Mouse (Mus musculus) small intestine, adult 2 months (tissue): Measurements from ENCODE around the gene Cdk15.

Experiments used
- CTCF ChIP-seq: fragments of 200-500 bp; IDR thresholded peaks from 2 replicates; pipeline ENCODE4 v1.5.1; 2012; ENCODE audit warnings: low read depth, mild to moderate bottlenecking, control low read depth, inconsistent platforms, low read length, moderate library complexity, mixed read lengths; ENCODE audit not compliant: insufficient replicate concordance, insufficient read length; ENCODE audit errors: extremely low read depth
- POLR2A ChIP-seq: fragments of 200-500 bp; IDR thresholded peaks from 2 replicates; pipeline ENCODE4 v1.6.1; 2012; ENCODE audit warnings: low read depth, mild to moderate bottlenecking, control low read depth, inconsistent platforms, low read length, moderate library complexity

DNA sequence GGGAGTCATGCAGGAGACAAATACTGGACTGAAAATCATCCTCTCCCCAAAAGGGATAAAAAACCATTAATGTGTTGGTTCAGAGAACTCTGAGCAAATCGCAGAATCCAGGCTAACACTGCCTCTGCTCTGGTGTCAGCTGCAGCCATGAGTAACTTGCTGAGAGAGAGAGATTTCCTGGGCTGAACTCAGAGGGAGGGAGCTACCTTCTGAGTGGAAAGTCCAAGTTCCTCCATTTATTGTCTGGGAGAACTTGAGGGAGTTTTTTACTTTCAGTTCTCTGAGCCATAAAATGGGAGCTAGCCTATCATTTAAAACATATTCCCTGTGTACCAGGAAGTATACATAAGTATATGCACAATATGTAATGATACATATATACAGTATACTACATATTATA lies 60.7 kb downstream of the Cdk15 start:
- no peak; the same call in 1 of the 2 replicates for TF ChIP-seq POLR2A
- TF ChIP-seq CTCF: no peak
